Mouse (Mus musculus): Measurements from ENCODE around the gene Kif1b. TPM values are rescaled to one million over a fixed set of nuclear protein-coding genes. Genes with fewer than 3 reads are reported as not detected.

Gene Kif1b
- polyA plus RNA-seq, 1 experiment from 2014 or later: 96.4 TPM

- WGBS: 93% methylated on average over 15 of the region's 15 CpGs
- H3K9ac ChIP-seq (ENCODE audit: low read length): no peak overlapping the region
Measured at GRCm38 (mm10) chr4:149256511-149257300, 50.8 kb downstream of the Kif1b start.

GRCm38 (mm10) chr4:149255277-149256270 lies 51.9 kb downstream of the Kif1b start:
- Histone ChIP-seq H3K4me2 (ENCODE audit: low read depth, low read length, severe bottlenecking) (peak overlapping the region; percentile 8; the same call in 1 of the 2 replicates), H3K9me3 (ENCODE audit: control insufficient read depth, low read length) (no peaks in the 10 kb centered on the region), H3K27me3 (ENCODE audit: control insufficient read depth, insufficient read depth, low read length) (no peaks in the 10 kb centered on the region), H3K4me3 (ENCODE audit: low read depth, low read length) (no peak overlapping the region), H3K9ac (ENCODE audit: low read length) (no peak overlapping the region), H3K27ac (ENCODE audit: low read depth, low read length) (peak overlapping the region; percentile 88), H3K36me3 (ENCODE audit: control insufficient read depth, insufficient read depth, low read length) (peaks cover 4% of the 10 kb centered on the region), H3K4me1 (replicated peaks; ENCODE audit: control insufficient read depth, insufficient read depth, low read length) (peaks cover 8% of the 10 kb centered on the region; the same call in 1 of the 2 replicates)
- DNase-seq (ENCODE audit: low spot score) (no peak), ATAC-seq (replicated peaks; ENCODE audit: low FRiP score) (peak; percentile 92)
- WGBS: 24% methylated on average over 13 of the region's 13 CpGs

More at GRCm38 (mm10) chr4:149256511-149257300, 50.8 kb downstream of the Kif1b start:
- Histone ChIP-seq H3K4me3 (ENCODE audit: low read depth, low read length) (no peak overlapping the region), H3K27me3 (ENCODE audit: control insufficient read depth, insufficient read depth, low read length) (no peaks in the 10 kb centered on the region), H3K27ac (ENCODE audit: low read depth, low read length) (peak overlapping the region; percentile 88), H3K4me1 (replicated peaks; ENCODE audit: control insufficient read depth, insufficient read depth, low read length) (peaks cover 8% of the 10 kb centered on the region; the same call in 1 of the 2 replicates), H3K9me3 (ENCODE audit: control insufficient read depth, low read length) (no peaks in the 10 kb centered on the region), H3K4me2 (ENCODE audit: low read depth, low read length, severe bottlenecking) (no peak overlapping the region), H3K36me3 (ENCODE audit: control insufficient read depth, insufficient read depth, low read length) (peaks cover 2% of the 10 kb centered on the region; the same call in 1 of the 2 replicates)
- no peak for DNase-seq (ENCODE audit: low spot score)
- no peak for ATAC-seq (replicated peaks; ENCODE audit: low FRiP score)

GRCm38 (mm10) chr4:149254827-149255226 lies 52.7 kb downstream of the Kif1b start:
- no peak overlapping the region for H3K4me2 ChIP-seq (ENCODE audit: low read depth, low read length, severe bottlenecking)
- H3K9ac ChIP-seq (ENCODE audit: low read length): no peak overlapping the region
- peaks cover 4% of the 10 kb centered on the region for H3K36me3 ChIP-seq (ENCODE audit: control insufficient read depth, insufficient read depth, low read length)
- ATAC-seq (replicated peaks; ENCODE audit: low FRiP score) (peak; percentile 51), DNase-seq (ENCODE audit: low spot score) (no peak)
- H3K4me3 ChIP-seq (ENCODE audit: low read depth, low read length): no peak overlapping the region
- H3K9me3 ChIP-seq (ENCODE audit: control insufficient read depth, low read length): no peaks in the 10 kb centered on the region
- peak overlapping the region; percentile 88 for H3K27ac ChIP-seq (ENCODE audit: low read depth, low read length)
- H3K4me1 ChIP-seq (replicated peaks; ENCODE audit: control insufficient read depth, insufficient read depth, low read length): peaks cover 8% of the 10 kb centered on the region; the same call in 1 of the 2 replicates
- 63% methylated on average over 4 of the region's 4 CpGs for WGBS
- no peaks in the 10 kb centered on the region for H3K27me3 ChIP-seq (ENCODE audit: control insufficient read depth, insufficient read depth, low read length)

GRCm38 (mm10) chr4:149249311-149249710 lies 58.2 kb downstream of the Kif1b start:
- H3K9ac ChIP-seq (ENCODE audit: low read length): no peak overlapping the region
- no peaks in the 10 kb centered on the region for H3K4me1 ChIP-seq (replicated peaks; ENCODE audit: control insufficient read depth, insufficient read depth, low read length)
- no peaks in the 10 kb centered on the region for H3K9me3 ChIP-seq (ENCODE audit: control insufficient read depth, low read length)
- no peaks in the 10 kb centered on the region for H3K27me3 ChIP-seq (ENCODE audit: control insufficient read depth, insufficient read depth, low read length)
- 94% methylated on average over 1 of the region's 1 CpGs for WGBS
- H3K4me2 ChIP-seq (ENCODE audit: low read depth, low read length, severe bottlenecking): no peak overlapping the region
- H3K36me3 ChIP-seq (ENCODE audit: control insufficient read depth, insufficient read depth, low read length): peaks cover 8% of the 10 kb centered on the region
- H3K4me3 ChIP-seq (ENCODE audit: low read depth, low read length): no peak overlapping the region
- ATAC-seq (replicated peaks; ENCODE audit: low FRiP score): no peak
- no peak for DNase-seq (ENCODE audit: low spot score)
- H3K27ac ChIP-seq (ENCODE audit: low read depth, low read length): no peak overlapping the region

- Histone ChIP-seq H3K9me3 (ENCODE audit: control insufficient read depth, low read length) (no peaks in the 10 kb centered on the region), H3K4me2 (ENCODE audit: low read depth, low read length, severe bottlenecking) (no peak overlapping the region), H3K4me3 (ENCODE audit: low read depth, low read length) (no peak overlapping the region), H3K36me3 (ENCODE audit: control insufficient read depth, insufficient read depth, low read length) (peaks cover 8% of the 10 kb centered on the region), H3K4me1 (replicated peaks; ENCODE audit: control insufficient read depth, insufficient read depth, low read length) (no peaks in the 10 kb centered on the region), H3K27ac (ENCODE audit: low read depth, low read length) (peak overlapping the region; percentile 87), H3K9ac (ENCODE audit: low read length) (peak overlapping the region; percentile 35; the same call in 1 of the 2 replicates), H3K27me3 (ENCODE audit: control insufficient read depth, insufficient read depth, low read length) (no peaks in the 10 kb centered on the region)
- WGBS: 67% methylated on average over 5 of the region's 5 CpGs
- no peak for DNase-seq (ENCODE audit: low spot score)
- no peak for ATAC-seq (replicated peaks; ENCODE audit: low FRiP score)
Measured at GRCm38 (mm10) chr4:149247772-149248171, 59.7 kb downstream of the Kif1b start.

GRCm38 (mm10) chr4:149247156-149247633 lies 60.3 kb downstream of the Kif1b start:
- no peak for DNase-seq (ENCODE audit: low spot score)
- WGBS: 31% methylated on average over 8 of the region's 8 CpGs

GRCm38 (mm10) chr4:149246578-149247155 lies 60.8 kb downstream of the Kif1b start:
- Histone ChIP-seq H3K9ac (ENCODE audit: low read length) (no peak overlapping the region), H3K36me3 (ENCODE audit: control insufficient read depth, insufficient read depth, low read length) (peaks cover 8% of the 10 kb centered on the region), H3K4me2 (ENCODE audit: low read depth, low read length, severe bottlenecking) (no peak overlapping the region), H3K27ac (ENCODE audit: low read depth, low read length) (peak overlapping the region; percentile 87; the same call in 1 of the 2 replicates), H3K4me1 (replicated peaks; ENCODE audit: control insufficient read depth, insufficient read depth, low read length) (no peaks in the 10 kb centered on the region), H3K27me3 (ENCODE audit: control insufficient read depth, insufficient read depth, low read length) (no peaks in the 10 kb centered on the region), H3K4me3 (ENCODE audit: low read depth, low read length) (no peak overlapping the region), H3K9me3 (ENCODE audit: control insufficient read depth, low read length) (no peaks in the 10 kb centered on the region)
- no peak for DNase-seq (ENCODE audit: low spot score)
- 56% methylated on average over 7 of the region's 7 CpGs for WGBS
- no peak for ATAC-seq (replicated peaks; ENCODE audit: low FRiP score)

More at GRCm38 (mm10) chr4:149247156-149247633, 60.3 kb downstream of the Kif1b start:
- Histone ChIP-seq H3K4me1 (replicated peaks; ENCODE audit: control insufficient read depth, insufficient read depth, low read length) (no peaks in the 10 kb centered on the region), H3K9ac (ENCODE audit: low read length) (no peak overlapping the region), H3K4me3 (ENCODE audit: low read depth, low read length) (no peak overlapping the region), H3K36me3 (ENCODE audit: control insufficient read depth, insufficient read depth, low read length) (peaks cover 8% of the 10 kb centered on the region), H3K27ac (ENCODE audit: low read depth, low read length) (peak overlapping the region; percentile 87), H3K4me2 (ENCODE audit: low read depth, low read length, severe bottlenecking) (no peak overlapping the region), H3K27me3 (ENCODE audit: control insufficient read depth, insufficient read depth, low read length) (no peaks in the 10 kb centered on the region), H3K9me3 (ENCODE audit: control insufficient read depth, low read length) (no peaks in the 10 kb centered on the region)
- peak; percentile 63; the same call in 1 of the 2 replicates for ATAC-seq (replicated peaks; ENCODE audit: low FRiP score)

- H3K9ac ChIP-seq (ENCODE audit: low read length): no peak overlapping the region
- ATAC-seq (replicated peaks; ENCODE audit: low FRiP score) (no peak), DNase-seq (ENCODE audit: low spot score) (no peak)
- no peak overlapping the region for H3K4me3 ChIP-seq (ENCODE audit: low read depth, low read length)
- no peak overlapping the region for H3K27ac ChIP-seq (ENCODE audit: low read depth, low read length)
- no peaks in the 10 kb centered on the region for H3K9me3 ChIP-seq (ENCODE audit: control insufficient read depth, low read length)
- no peak overlapping the region for H3K4me2 ChIP-seq (ENCODE audit: low read depth, low read length, severe bottlenecking)
- peaks cover 8% of the 10 kb centered on the region for H3K36me3 ChIP-seq (ENCODE audit: control insufficient read depth, insufficient read depth, low read length)
- WGBS: 97% methylated on average over 15 of the region's 15 CpGs
- no peaks in the 10 kb centered on the region for H3K4me1 ChIP-seq (replicated peaks; ENCODE audit: control insufficient read depth, insufficient read depth, low read length)
- no peaks in the 10 kb centered on the region for H3K27me3 ChIP-seq (ENCODE audit: control insufficient read depth, insufficient read depth, low read length)
Measured at GRCm38 (mm10) chr4:149237011-149237410, 70.5 kb downstream of the Kif1b start.
